Mouse (Mus musculus): Measurements from ENCODE around the gene Mrtfa.
A peak's percentile ranks its signal among the peaks of the same experiment; 100 is the strongest.

Gene Mrtfa

DNA sequence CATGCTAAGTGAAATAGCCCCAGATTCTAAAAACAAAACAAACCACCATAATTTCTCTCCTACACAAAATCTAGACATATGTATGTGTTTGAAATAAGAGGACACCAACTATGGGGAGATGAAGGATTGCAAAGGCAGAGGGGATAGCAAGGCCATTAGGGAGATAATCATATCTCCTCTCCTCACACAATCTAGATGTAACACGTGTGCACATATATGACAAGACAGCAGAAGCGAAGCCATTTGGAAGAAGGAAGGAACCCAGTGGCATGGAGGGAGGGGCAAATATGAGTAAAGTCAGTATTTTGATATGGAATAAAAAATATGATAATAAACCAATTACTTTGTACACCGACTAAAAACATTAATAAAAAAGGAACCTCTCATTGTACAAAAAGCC, 91.9 kb downstream of the Mrtfa start:
- DNase-seq: no peak

DNA sequence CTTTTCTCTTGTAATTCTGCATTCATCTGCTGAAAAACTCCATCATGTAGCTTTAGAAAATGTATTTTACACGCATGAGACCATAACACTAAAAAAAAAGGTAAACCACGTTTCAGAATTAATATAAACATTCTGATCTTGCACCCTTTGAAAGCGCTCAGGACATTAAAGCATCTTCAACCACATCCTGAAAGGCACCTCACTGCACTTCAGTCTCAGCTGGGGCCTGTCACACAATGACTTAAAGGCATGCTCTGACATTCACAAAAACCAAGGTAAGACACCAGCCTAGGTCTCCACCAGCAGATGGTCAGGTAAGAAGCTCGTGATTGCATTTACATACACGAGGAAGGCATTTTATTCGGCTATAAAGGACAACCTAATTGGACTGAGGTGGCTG, 92.7 kb downstream of the Mrtfa start:
- no peak for DNase-seq

- peak; percentile 52 to 69 for DNase-seq
Observed at GRCm38 (mm10) chr15:81097456-81097855, 93.1 kb downstream of the Mrtfa start.

DNA sequence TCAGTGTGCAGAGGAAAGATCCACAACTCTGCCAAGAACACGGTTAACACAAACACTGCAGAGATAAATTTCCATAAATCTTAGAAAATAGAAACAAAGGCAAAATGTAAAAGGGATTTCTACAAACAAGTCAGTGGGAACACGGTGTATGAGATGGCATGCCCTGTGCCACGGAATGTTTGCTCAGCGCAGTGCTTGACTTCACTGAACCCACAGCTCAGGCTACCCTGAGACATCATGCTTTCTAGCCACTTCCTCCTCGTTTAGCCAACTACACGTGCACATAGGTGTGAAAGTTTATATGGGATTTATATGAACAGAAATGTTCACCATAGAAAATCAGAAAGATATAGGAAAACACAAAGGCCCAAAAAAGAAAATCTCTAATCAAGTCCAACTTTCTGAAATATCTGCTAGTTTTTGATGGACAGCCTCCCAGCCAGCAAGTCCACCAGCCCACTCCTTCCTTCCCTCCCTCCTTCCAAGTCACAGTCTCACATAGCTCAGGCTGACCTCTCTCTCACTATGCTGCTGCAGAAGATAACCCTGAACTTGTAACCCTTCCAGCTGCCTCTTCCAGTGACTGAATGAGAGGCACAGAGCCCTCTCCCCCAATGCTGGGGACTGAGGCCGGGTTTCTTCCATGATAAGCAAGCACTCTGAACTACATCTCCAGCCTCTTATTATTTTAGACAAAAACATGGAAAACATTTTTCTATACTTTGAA, 94.1 kb downstream of the Mrtfa start:
- DNase-seq: no peak

- DNase-seq: no peak
Observed at GRCm38 (mm10) chr15:81093032-81093431, 97.5 kb downstream of the Mrtfa start.

DNA sequence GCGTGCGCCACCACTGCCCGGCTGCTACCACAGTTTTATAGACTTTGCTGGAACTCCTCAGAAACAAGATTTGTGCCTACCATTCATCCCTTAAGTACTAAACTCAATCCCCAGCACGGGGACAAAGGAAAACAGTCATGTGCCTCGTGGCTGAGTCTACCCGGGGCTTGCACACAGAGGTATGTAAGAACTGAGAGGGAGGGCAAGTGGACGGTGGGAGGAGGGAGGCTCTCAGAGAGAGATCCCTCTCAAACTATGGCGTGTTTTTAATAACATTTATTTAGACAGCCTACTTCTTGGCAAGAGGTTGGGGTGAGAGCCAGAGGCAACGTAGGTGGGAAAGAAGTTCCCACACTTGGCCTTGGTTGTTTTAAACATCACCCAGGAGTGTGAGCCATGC, 98.8 kb downstream of the Mrtfa start:
- no peak for DNase-seq

DNA sequence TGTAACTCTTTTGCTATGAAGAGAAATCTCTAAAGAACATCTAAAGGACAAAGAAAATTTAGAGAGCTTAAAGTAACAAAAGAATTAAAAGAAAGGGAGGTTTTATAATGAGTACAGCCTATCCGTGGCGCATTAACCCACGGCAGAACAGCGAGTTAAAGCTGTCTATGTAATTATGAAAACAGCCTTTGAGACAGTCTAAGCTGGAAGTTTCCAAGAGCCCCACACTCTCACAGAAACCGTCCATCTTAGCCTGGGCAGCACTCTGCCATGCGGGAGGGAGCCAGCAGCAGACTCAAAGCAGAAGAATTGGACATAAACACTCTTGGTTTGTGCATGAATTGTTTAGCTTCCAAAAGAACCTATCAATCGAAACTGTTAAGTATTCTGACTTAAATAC, 103.0 kb downstream of the Mrtfa start:
- DNase-seq: no peak

DNA sequence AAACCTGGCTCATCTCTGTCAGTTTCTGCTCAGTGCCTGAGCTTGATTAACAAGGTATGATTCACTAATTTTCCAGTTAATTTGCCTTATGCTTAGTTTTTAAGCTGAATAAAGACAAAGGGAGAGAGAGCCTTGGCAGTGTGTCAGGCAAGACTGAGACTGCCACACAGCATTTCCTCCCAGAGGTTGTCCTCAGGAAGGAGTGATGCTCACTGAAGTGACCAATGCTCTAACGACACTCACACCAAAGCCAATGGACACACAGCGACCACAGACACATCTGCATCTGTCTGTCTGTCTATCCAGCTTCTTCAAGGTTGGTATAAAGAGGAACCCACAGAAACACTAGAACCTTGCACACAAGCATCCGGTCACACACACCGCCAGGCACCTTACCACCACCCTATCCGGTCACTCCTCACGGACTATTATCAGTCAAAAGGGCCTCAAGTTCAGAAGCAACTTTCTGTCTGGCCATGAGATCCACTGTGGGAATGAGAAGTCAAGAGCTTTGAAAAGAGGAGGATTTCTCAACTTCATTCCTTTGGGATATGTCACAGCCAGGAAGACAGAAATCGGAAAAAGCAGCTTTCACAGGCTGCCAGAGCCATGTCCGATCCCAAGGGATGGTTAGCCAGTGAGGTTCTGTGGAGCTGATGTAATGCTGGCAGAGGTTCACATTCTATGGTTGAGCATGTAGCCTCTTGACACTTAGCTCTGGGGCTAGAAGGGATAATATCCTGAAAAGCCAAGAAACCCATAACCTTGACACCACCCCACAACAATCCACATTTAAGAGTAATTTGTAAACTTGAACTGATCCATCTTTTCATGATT, 103.7 kb downstream of the Mrtfa start:
- no peak for DNase-seq

GRCm38 (mm10) chr15:81083826-81084225, 106.7 kb downstream of the Mrtfa start:
- DNase-seq: no peak

- DNase-seq: no peak
Observed at GRCm38 (mm10) chr15:81083281-81083680, 107.3 kb downstream of the Mrtfa start.

DNA sequence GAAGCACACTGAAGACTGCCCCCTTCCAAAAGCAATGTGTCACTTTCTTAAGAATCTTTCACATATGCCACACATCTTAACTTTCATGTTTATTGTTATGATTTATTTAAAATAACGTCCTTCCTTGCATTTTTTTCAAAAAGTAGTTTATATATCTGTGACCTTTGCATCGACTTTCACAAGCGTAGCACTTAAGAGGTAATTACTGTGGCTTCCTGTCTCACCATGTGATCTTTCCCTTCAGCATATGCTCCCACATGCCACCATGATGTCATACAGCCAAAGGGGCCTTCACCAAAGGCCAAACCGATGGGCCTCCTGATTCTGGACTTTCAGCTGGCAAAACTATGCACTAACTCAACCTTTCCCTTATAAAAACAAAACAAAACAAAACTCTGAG, 109.3 kb downstream of the Mrtfa start:
- no peak for DNase-seq

- DNase-seq: no peak
Observed at GRCm38 (mm10) chr15:81080405-81080804, 110.2 kb downstream of the Mrtfa start.

GRCm38 (mm10) chr15:81079255-81079654, 111.3 kb downstream of the Mrtfa start:
- no peak for DNase-seq

DNA sequence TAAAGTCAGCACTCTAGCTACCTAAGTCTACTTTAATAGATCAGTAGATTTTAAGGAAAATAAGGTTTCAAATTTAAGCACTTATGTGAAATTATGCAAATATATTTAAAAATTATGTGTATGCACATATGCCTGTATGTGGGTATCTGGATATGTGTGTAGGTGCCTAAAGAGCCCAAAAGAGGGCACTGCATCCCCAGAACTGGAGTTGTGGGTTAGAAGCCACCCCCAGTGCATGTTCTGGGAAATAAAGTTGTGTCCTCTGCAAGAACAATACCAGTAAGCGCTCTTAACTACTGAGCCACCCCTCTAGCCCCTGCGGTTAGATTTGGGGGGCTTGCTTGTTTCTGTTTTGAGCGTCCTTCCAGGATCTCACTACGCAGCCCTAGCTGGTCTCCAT, 113.0 kb downstream of the Mrtfa start:
- DNase-seq: peak; percentile 11 to 23

GRCm38 (mm10) chr15:81074543-81074942, 116.0 kb downstream of the Mrtfa start:
- no peak for DNase-seq

DNA sequence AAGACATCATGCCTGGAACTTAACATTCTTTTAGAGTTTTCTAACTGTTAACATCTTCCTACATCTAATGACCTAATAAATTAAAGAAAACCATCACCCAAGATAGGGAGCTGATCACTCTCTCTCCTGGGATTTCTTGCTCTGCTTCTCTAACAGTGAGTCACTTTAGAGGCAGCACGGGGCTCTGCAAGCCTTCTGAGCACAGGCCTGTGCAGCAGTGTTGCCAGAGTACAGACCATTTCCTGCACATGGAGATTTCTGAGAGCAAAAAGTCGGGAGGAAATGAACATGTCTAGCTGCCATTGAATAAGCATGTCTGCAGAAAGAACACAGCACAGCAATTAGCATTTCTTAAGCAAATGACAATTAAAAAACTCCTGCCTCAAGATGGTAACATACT, 116.8 kb downstream of the Mrtfa start:
- DNase-seq: no peak

- DNase-seq: no peak
Observed at GRCm38 (mm10) chr15:81072748-81073147, 117.8 kb downstream of the Mrtfa start.

DNA sequence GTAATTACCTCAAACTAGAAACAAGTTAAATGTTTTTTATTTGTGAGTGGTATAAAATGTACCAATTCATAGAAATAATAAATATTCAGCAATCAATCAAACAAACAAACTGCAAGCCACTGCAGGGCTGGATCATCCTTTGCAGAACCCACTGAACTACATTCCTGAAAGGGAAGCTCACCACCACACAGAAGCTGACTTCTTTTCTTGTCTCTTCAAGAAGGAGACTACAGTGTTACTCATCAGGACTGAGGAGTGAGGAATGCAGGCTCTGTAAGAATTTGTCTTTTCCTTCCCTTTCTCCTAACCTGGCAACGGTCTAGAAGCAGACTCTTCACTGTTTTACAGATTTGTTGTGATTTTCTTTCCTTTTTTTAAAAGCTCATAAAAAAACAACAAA, 120.1 kb downstream of the Mrtfa start:
- no peak for DNase-seq

DNA sequence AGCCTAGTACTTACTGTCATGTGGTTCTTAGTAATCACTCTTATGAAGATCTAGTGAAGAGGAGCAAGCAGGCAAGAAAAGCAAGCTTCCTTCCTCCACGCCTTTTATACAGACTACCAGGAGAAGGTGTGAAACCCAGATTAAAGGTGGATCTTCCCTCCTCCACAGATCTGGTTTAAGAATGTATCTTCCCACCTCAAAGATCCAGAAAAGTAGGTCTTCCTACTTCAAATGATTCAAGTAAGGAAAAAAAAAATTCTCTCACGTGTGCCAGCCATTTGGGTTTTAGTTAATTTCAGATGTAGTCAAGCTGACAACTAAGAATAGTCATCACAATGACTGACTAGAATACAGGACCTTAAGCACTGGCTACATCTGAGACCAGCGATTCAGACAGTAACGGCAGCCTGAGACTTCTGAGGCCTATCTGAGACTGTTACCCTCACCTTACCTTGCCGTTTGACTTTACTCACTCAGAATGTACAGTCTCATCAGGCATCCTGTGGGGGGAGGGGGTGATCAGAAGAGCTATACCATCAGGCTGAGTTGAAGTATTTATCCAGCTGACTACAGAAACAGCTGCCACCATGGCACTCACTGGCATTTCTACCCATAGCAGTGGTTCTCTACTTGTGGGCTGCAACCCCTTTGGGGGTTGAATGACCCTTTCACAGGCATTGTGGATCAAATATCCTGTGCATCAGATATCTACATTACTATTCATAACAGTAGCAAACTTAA, 121.7 kb downstream of the Mrtfa start:
- no peak for DNase-seq

GRCm38 (mm10) chr15:81067761-81068160, 122.8 kb downstream of the Mrtfa start:
- no peak for DNase-seq

DNA sequence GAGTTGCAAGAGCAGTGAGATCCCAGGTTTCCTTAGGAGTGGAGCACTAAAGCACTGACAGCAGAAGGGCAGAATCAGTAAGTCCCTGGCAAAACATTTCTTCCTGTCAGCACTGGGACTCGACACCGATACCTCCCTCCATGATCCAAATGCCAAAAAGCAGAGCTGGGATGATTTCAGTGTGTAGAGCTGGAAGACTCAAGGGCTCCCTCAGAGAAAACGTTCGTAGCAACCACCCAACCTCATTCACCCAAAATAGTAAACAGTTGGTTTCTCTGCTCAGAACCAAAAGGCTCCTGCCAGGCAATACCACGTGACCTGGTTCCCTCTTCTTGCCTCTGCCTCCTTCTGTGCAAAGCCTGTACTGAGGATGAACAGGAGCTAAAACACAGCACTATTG, 123.6 kb downstream of the Mrtfa start:
- DNase-seq: no peak

DNA sequence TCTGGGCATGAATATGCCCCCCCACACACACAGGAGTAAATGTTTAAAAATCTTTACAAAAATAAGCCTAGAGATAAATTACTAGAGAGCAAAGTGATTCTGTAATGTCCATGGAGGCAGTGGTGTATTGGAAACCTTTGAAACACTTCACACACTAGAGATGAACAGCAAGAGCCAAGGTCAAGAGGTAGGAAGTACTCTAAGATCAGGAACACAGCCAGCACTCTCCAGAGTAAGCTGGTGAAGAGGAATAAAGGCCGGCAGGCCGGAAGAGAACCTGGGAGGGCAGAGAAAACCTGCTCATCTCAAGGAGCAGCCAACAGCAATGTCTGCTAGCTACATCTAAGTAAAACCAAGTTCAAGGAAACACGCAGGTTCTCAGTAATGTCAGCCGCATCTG, 125.9 kb downstream of the Mrtfa start:
- DNase-seq: no peak

GRCm38 (mm10) chr15:81064143-81064542, 126.4 kb downstream of the Mrtfa start:
- no peak for DNase-seq

- DNase-seq: no peak
Observed at GRCm38 (mm10) chr15:81062616-81063015, 127.9 kb downstream of the Mrtfa start.
